Mouse (Mus musculus) testis, adult 2 months (tissue): Measurements from ENCODE around the gene Adam23.

Experiments used
- CTCF ChIP-seq: fragments of 200-500 bp; IDR thresholded peaks from 2 replicates; pipeline ENCODE4 v1.5.1; 2012; ENCODE audit warnings: low read depth, mild to moderate bottlenecking, inconsistent platforms, low read length, moderate library complexity; ENCODE audit not compliant: control insufficient read depth, insufficient read depth, insufficient replicate concordance
- POLR2A ChIP-seq: fragments of 200-500 bp; IDR thresholded peaks from 2 replicates; pipeline ENCODE4 v1.6.1; 2012; ENCODE audit warnings: low read depth, mild to moderate bottlenecking, inconsistent platforms, low read length, moderate library complexity; ENCODE audit not compliant: control insufficient read depth

- TF ChIP-seq CTCF (no peak), POLR2A (no peak)
These were observed 41.0 kb downstream of the Adam23 start for GRCm38 (mm10) chr1:63486646-63487045.
